Mouse (Mus musculus): Measurements from ENCODE around the gene Gm28710. TPM values are rescaled to one million over a fixed set of nuclear protein-coding genes. Genes with fewer than 3 reads are reported as not detected.

The Gm28710 gene
- polyA plus RNA-seq (2016; fragmentation: Nextera tagmentation; extraction: Ambion mirVana) = not detected in 2 replicates

DNA sequence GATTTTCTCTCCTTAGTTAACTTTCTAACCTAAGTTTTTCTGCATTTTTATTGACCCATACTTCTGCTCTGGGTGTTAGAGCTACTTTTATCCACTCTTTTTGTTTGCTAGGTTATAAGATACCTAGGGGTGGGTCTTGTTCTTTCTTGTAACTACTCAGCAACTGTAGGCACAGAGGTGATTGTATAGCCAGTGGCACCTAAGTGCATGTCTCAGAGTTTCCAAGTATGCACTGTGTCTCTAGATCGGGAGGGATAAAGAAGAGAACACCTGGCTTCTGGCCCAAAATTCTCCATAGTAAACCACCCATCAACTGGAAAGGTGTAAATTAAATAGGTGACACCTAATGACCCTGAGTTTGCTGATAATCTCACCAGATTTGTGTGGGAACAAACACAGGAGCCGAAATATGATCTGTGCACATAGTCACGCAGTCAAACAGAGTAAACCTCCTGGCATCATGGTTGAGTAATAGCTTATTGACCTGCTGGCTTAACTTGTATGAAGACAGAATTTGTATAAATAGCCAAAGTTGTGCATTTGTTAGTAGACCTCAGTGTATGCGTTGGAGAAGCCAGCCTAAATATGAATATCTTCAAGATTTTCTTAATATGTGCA lies at the start of gene Gm28710:
Gene Gm28710, plus strand, starts transcription at position 568 of the 618 bp plus-strand sequence.
- WGBS = 84% methylated on average over 4 of the region's 4 CpGs
- no peaks in the 10 kb centered on the region for H3K27me3 ChIP-seq (replicated peaks)
- H3K4me3 ChIP-seq = no peak within 1 kb of the TSS
- ATAC-seq (ENCODE audit: insufficient number of reproducible peaks, low FRiP score) = no peak
- no peak within 1 kb of the TSS for H3K9ac ChIP-seq
- H3K36me3 ChIP-seq = no peaks in the 10 kb centered on the region
- no peaks in the 10 kb centered on the region for H3K4me1 ChIP-seq (replicated peaks)
- H3K9me3 ChIP-seq (replicated peaks) = no peaks in the 10 kb centered on the region
- H3K27ac ChIP-seq (ENCODE audit: poor library complexity, severe bottlenecking) = no peak within 1 kb of the TSS
- H3K4me2 ChIP-seq = no peak within 1 kb of the TSS

- no peaks in the 10 kb centered on the region for H3K36me3 ChIP-seq
- H3K4me1 ChIP-seq (replicated peaks) = no peaks in the 10 kb centered on the region
- no peak overlapping the region for H3K4me2 ChIP-seq
- 65% methylated on average over 2 of the region's 2 CpGs for WGBS
- H3K27me3 ChIP-seq (replicated peaks) = no peaks in the 10 kb centered on the region
- no peak for ATAC-seq (ENCODE audit: insufficient number of reproducible peaks, low FRiP score)
- no peak overlapping the region for H3K9ac ChIP-seq
- no peaks in the 10 kb centered on the region for H3K9me3 ChIP-seq (replicated peaks)
- no peak overlapping the region for H3K27ac ChIP-seq (ENCODE audit: poor library complexity, severe bottlenecking)
- no peak overlapping the region for H3K4me3 ChIP-seq
Observed at GRCm38 (mm10) chr5:16777176-16777575, 14.4 kb upstream of the Gm28710 start.

DNA sequence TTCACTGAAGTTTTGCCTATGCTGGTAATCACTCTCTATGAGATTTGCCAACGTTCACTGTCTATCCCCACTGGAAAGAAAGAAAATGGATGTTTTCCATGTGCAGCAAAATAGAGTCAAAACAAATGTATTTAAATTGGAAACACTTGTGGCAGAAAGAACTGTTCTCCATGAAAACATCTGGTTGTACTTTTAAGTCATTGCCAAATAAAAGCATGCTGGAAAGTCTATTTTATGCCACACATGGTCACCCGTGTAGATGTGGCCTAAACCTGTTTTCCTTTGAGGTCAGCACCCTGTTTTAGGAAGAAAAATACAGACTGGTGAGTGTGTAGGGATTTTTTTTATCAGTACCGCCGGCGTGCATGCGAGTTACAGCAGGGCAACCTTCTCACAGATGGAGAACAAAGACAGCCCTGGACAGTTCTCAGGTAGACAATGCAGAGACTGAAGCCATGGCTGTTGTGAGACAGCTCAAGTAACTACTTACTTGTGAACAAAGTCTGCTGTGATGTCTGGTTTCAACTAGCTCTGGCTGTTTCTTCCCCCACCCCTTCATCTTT lies 12.9 kb upstream of the Gm28710 start:
- H3K9me3 ChIP-seq (replicated peaks) = no peaks in the 10 kb centered on the region
- no peaks in the 10 kb centered on the region for H3K4me1 ChIP-seq (replicated peaks)
- H3K27ac ChIP-seq (ENCODE audit: poor library complexity, severe bottlenecking) = no peak overlapping the region
- WGBS = 74% methylated on average over 6 of the region's 6 CpGs
- no peaks in the 10 kb centered on the region for H3K36me3 ChIP-seq
- ATAC-seq (ENCODE audit: insufficient number of reproducible peaks, low FRiP score) = no peak
- H3K4me3 ChIP-seq = no peak overlapping the region
- no peak overlapping the region for H3K9ac ChIP-seq
- no peak overlapping the region for H3K4me2 ChIP-seq
- H3K27me3 ChIP-seq (replicated peaks) = no peaks in the 10 kb centered on the region

GRCm38 (mm10) chr5:16785627-16786026 lies 6.0 kb upstream of the Gm28710 start:
- ATAC-seq (ENCODE audit: insufficient number of reproducible peaks, low FRiP score) = no peak
- no peak overlapping the region for H3K4me2 ChIP-seq
- H3K4me3 ChIP-seq = no peak overlapping the region
- no peaks in the 10 kb centered on the region for H3K4me1 ChIP-seq (replicated peaks)
- H3K27me3 ChIP-seq (replicated peaks) = no peaks in the 10 kb centered on the region
- H3K27ac ChIP-seq (ENCODE audit: poor library complexity, severe bottlenecking) = no peak overlapping the region
- no peaks in the 10 kb centered on the region for H3K36me3 ChIP-seq
- H3K9ac ChIP-seq = no peak overlapping the region
- H3K9me3 ChIP-seq (replicated peaks) = no peaks in the 10 kb centered on the region
- 80% methylated on average over 4 of the region's 4 CpGs for WGBS

- no peak for ATAC-seq (ENCODE audit: insufficient number of reproducible peaks, low FRiP score)
- Histone ChIP-seq H3K27me3 (replicated peaks) (no peaks in the 10 kb centered on the region), H3K36me3 (no peaks in the 10 kb centered on the region), H3K9me3 (replicated peaks) (no peaks in the 10 kb centered on the region), H3K9ac (no peak overlapping the region), H3K4me3 (no peak overlapping the region), H3K27ac (ENCODE audit: poor library complexity, severe bottlenecking) (no peak overlapping the region), H3K4me1 (replicated peaks) (no peaks in the 10 kb centered on the region), H3K4me2 (no peak overlapping the region)
- 49% methylated on average over 6 of the region's 6 CpGs for WGBS
Observed at GRCm38 (mm10) chr5:16794972-16795371, 3.4 kb downstream of the Gm28710 start.

DNA sequence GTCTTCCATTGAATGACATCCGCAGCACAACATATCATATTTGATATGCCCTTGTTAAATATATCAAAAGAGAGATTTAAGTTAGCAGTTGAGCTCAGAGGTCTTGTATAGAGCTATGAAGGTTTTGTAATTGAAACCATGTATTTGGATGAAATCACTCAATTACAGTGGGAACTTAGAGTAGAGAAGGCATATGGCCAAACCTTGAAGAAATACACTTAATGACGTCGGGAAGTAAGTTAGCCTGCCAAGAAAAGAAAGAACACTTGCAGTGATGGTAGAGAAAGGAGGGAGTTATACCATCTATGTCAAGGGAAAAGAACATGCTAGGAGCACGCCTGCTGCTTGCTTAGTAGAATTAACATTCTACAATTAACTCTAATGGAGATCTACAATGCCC lies 11.1 kb downstream of the Gm28710 start:
- ATAC-seq (ENCODE audit: insufficient number of reproducible peaks, low FRiP score) = no peak
- Histone ChIP-seq H3K9ac (no peak overlapping the region), H3K36me3 (no peaks in the 10 kb centered on the region), H3K4me2 (no peak overlapping the region), H3K4me1 (replicated peaks) (no peaks in the 10 kb centered on the region), H3K27ac (ENCODE audit: poor library complexity, severe bottlenecking) (no peak overlapping the region), H3K27me3 (replicated peaks) (no peaks in the 10 kb centered on the region), H3K9me3 (replicated peaks) (no peaks in the 10 kb centered on the region), H3K4me3 (no peak overlapping the region)
- WGBS = 82% methylated on average over 4 of the region's 4 CpGs

- Histone ChIP-seq H3K9me3 (replicated peaks) (no peaks in the 10 kb centered on the region), H3K4me2 (no peak overlapping the region), H3K4me1 (replicated peaks) (no peaks in the 10 kb centered on the region), H3K36me3 (no peaks in the 10 kb centered on the region), H3K4me3 (no peak overlapping the region), H3K9ac (no peak overlapping the region), H3K27ac (ENCODE audit: poor library complexity, severe bottlenecking) (no peak overlapping the region), H3K27me3 (replicated peaks) (no peaks in the 10 kb centered on the region)
- no peak for ATAC-seq (ENCODE audit: insufficient number of reproducible peaks, low FRiP score)
Observed at GRCm38 (mm10) chr5:16838991-16839390, 47.4 kb downstream of the Gm28710 start.

- ATAC-seq (ENCODE audit: insufficient number of reproducible peaks, low FRiP score) = no peak
- no peaks in the 10 kb centered on the region for H3K4me1 ChIP-seq (replicated peaks)
- no peaks in the 10 kb centered on the region for H3K36me3 ChIP-seq
- no peak overlapping the region for H3K4me2 ChIP-seq
- no peaks in the 10 kb centered on the region for H3K9me3 ChIP-seq (replicated peaks)
- H3K27me3 ChIP-seq (replicated peaks) = no peaks in the 10 kb centered on the region
- 52% methylated on average over 2 of the region's 2 CpGs for WGBS
- H3K27ac ChIP-seq (ENCODE audit: poor library complexity, severe bottlenecking) = no peak overlapping the region
- no peak overlapping the region for H3K4me3 ChIP-seq
- H3K9ac ChIP-seq = no peak overlapping the region
Observed at GRCm38 (mm10) chr5:16869309-16869915, 77.8 kb downstream of the Gm28710 start.

GRCm38 (mm10) chr5:16894161-16894560 lies 102.6 kb downstream of the Gm28710 start:
- Histone ChIP-seq H3K9ac (no peak overlapping the region), H3K4me2 (no peak overlapping the region), H3K27me3 (replicated peaks) (no peaks in the 10 kb centered on the region), H3K36me3 (no peaks in the 10 kb centered on the region), H3K9me3 (replicated peaks) (no peaks in the 10 kb centered on the region; the same call in 1 of the 2 replicates), H3K27ac (ENCODE audit: poor library complexity, severe bottlenecking) (no peak overlapping the region), H3K4me1 (replicated peaks) (no peaks in the 10 kb centered on the region), H3K4me3 (no peak overlapping the region)
- WGBS = 6% methylated on average over 1 of the region's 1 CpGs
- ATAC-seq (ENCODE audit: insufficient number of reproducible peaks, low FRiP score) = no peak

GRCm38 (mm10) chr5:16919791-16920190 lies 128.2 kb downstream of the Gm28710 start:
- H3K27me3 ChIP-seq (replicated peaks) = no peaks in the 10 kb centered on the region
- WGBS = 84% methylated on average over 8 of the region's 8 CpGs
- H3K27ac ChIP-seq (ENCODE audit: poor library complexity, severe bottlenecking) = no peak overlapping the region
- H3K9me3 ChIP-seq (replicated peaks) = no peaks in the 10 kb centered on the region
- H3K36me3 ChIP-seq = no peaks in the 10 kb centered on the region
- no peak overlapping the region for H3K9ac ChIP-seq
- no peak for ATAC-seq (ENCODE audit: insufficient number of reproducible peaks, low FRiP score)
- no peak overlapping the region for H3K4me3 ChIP-seq
- no peaks in the 10 kb centered on the region for H3K4me1 ChIP-seq (replicated peaks)
- no peak overlapping the region for H3K4me2 ChIP-seq

DNA sequence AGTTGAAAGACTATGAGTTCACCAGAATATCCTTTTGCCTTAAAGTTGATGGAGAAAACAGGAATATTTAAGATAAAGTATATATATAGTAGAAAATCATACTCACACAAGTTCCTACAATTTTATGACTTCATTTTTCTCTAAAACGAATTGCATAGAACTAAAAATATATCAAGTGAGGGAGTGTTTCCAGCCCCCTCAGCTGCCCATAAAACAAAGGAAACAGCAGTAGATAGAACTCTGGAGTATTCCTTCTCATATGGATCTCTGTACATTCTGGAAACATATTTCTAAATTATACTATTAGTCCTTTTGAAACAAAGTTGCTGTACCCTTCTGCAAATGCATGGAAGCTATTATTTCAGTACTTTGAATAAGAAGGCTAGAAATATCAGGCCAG lies 130.9 kb downstream of the Gm28710 start:
- no peaks in the 10 kb centered on the region for H3K36me3 ChIP-seq
- no peak overlapping the region for H3K4me3 ChIP-seq
- H3K4me1 ChIP-seq (replicated peaks) = no peaks in the 10 kb centered on the region
- 57% methylated on average over 1 of the region's 1 CpGs for WGBS
- H3K9ac ChIP-seq = no peak overlapping the region
- ATAC-seq (ENCODE audit: insufficient number of reproducible peaks, low FRiP score) = no peak
- H3K9me3 ChIP-seq (replicated peaks) = no peaks in the 10 kb centered on the region
- no peaks in the 10 kb centered on the region for H3K27me3 ChIP-seq (replicated peaks)
- no peak overlapping the region for H3K4me2 ChIP-seq
- H3K27ac ChIP-seq (ENCODE audit: poor library complexity, severe bottlenecking) = no peak overlapping the region

All from heart, embryonic 12.5 days (tissue).